Mouse (Mus musculus): ENCODE results near the gene Atg4c. TPM values are rescaled to one million over a fixed set of nuclear protein-coding genes. Genes with fewer than 3 reads are reported as not detected.

The Atg4c gene
- polyA plus RNA-seq, 1 experiment from 2014 or later = 12.7 TPM

GRCm38 (mm10) chr4:99224790-99225189 is 31.1 kb downstream of the Atg4c start:
- no peak overlapping the region for H3K4me3 ChIP-seq
- no peaks in the 10 kb centered on the region for H3K9me3 ChIP-seq
- H3K36me3 ChIP-seq = no peaks in the 10 kb centered on the region
- no peak for ATAC-seq (ENCODE audit: borderline replicate concordance, extremely low read depth, low FRiP score, low TSS enrichment)
- no peak overlapping the region for H3K27ac ChIP-seq
- no peak overlapping the region for H3K4me2 ChIP-seq
- WGBS = 57% methylated on average over 2 of the region's 2 CpGs
- no peaks in the 10 kb centered on the region for H3K27me3 ChIP-seq
- no peaks in the 10 kb centered on the region for H3K4me1 ChIP-seq
- H3K9ac ChIP-seq = no peak overlapping the region

- Histone ChIP-seq H3K27me3 (no peaks in the 10 kb centered on the region), H3K27ac (no peak overlapping the region), H3K4me3 (no peak overlapping the region), H3K4me2 (no peak overlapping the region), H3K9ac (no peak overlapping the region), H3K4me1 (no peaks in the 10 kb centered on the region), H3K9me3 (no peaks in the 10 kb centered on the region), H3K36me3 (no peaks in the 10 kb centered on the region)
- WGBS = 74% methylated on average over 6 of the region's 6 CpGs
- ATAC-seq (ENCODE audit: borderline replicate concordance, extremely low read depth, low FRiP score, low TSS enrichment) = no peak
Observed at GRCm38 (mm10) chr4:99227226-99227625, 33.5 kb downstream of the Atg4c start.

- H3K27ac ChIP-seq = no peak overlapping the region
- no peak for ATAC-seq (ENCODE audit: borderline replicate concordance, extremely low read depth, low FRiP score, low TSS enrichment)
- no peaks in the 10 kb centered on the region for H3K36me3 ChIP-seq
- no peaks in the 10 kb centered on the region for H3K4me1 ChIP-seq
- WGBS = 87% methylated on average over 8 of the region's 8 CpGs
- H3K4me2 ChIP-seq = no peak overlapping the region
- H3K27me3 ChIP-seq = no peaks in the 10 kb centered on the region
- no peak overlapping the region for H3K9ac ChIP-seq
- no peaks in the 10 kb centered on the region for H3K9me3 ChIP-seq
- H3K4me3 ChIP-seq = no peak overlapping the region
Observed at GRCm38 (mm10) chr4:99229371-99229770, 35.6 kb downstream of the Atg4c start.

GRCm38 (mm10) chr4:99235203-99235856 is 41.6 kb downstream of the Atg4c start:
- H3K27me3 ChIP-seq = no peaks in the 10 kb centered on the region
- H3K27ac ChIP-seq = no peak overlapping the region
- H3K4me3 ChIP-seq = no peak overlapping the region
- H3K4me2 ChIP-seq = no peak overlapping the region
- no peaks in the 10 kb centered on the region for H3K9me3 ChIP-seq
- no peaks in the 10 kb centered on the region for H3K36me3 ChIP-seq
- H3K4me1 ChIP-seq = no peaks in the 10 kb centered on the region
- WGBS = 90% methylated on average over 8 of the region's 8 CpGs
- no peak for ATAC-seq (ENCODE audit: borderline replicate concordance, extremely low read depth, low FRiP score, low TSS enrichment)
- H3K9ac ChIP-seq = no peak overlapping the region

DNA sequence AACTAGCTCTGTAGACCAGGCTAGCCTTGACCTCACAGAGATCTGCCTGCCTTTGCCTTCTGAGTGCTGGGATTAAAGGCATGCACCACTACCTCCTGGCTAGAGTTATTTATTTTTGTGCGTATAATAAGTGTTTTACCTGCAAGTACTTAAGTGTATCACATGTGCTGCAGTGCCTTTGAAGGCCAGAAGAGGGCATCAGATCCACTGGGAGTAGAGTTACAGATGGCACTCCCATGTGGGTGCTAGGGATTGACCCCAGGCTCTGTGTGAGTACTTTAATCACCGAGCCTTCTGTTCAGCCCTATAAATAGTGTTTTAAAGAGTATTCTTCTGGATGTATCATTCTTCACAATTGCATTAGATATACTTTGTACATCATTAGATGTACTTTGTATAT is 44.6 kb downstream of the Atg4c start:
- H3K4me3 ChIP-seq = no peak overlapping the region

GRCm38 (mm10) chr4:99241674-99242073 is 47.9 kb downstream of the Atg4c start:
- Histone ChIP-seq H3K27ac (no peak overlapping the region), H3K4me1 (no peaks in the 10 kb centered on the region), H3K27me3 (no peaks in the 10 kb centered on the region), H3K4me2 (no peak overlapping the region), H3K36me3 (no peaks in the 10 kb centered on the region), H3K9ac (no peak overlapping the region), H3K9me3 (no peaks in the 10 kb centered on the region), H3K4me3 (no peak overlapping the region)
- ATAC-seq (ENCODE audit: borderline replicate concordance, extremely low read depth, low FRiP score, low TSS enrichment) = no peak
- 56% methylated on average over 5 of the region's 5 CpGs for WGBS

More for the DNA sequence above, 44.6 kb downstream of the Atg4c start:
- no peaks in the 10 kb centered on the region for H3K4me1 ChIP-seq
- no peaks in the 10 kb centered on the region for H3K36me3 ChIP-seq
- no peak overlapping the region for H3K9ac ChIP-seq
- WGBS = 91% methylated on average over 2 of the region's 2 CpGs
- no peaks in the 10 kb centered on the region for H3K9me3 ChIP-seq
- H3K27me3 ChIP-seq = no peaks in the 10 kb centered on the region
- H3K27ac ChIP-seq = no peak overlapping the region
- no peak for ATAC-seq (ENCODE audit: borderline replicate concordance, extremely low read depth, low FRiP score, low TSS enrichment)
- H3K4me2 ChIP-seq = no peak overlapping the region

DNA sequence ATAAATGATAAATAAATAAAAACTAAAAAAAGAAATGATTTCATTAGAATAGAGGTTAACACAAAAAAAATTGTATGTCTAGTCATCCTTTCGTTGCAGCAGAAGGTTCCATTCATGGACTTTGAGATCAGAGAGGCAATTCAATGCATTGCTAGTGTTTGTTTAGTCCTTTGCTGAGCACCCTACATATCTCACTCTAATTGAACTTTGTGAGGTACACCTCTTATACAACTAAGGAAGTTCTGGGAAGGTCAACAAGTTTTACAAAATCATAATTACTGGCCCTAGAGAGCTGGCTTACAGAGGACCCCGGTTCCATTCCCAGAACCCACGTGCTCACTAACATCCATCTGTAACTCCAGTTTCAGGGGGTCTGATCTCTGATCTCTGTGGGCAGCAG is 55.6 kb downstream of the Atg4c start:
- no peak for ATAC-seq (ENCODE audit: borderline replicate concordance, extremely low read depth, low FRiP score, low TSS enrichment)
- H3K4me3 ChIP-seq = no peak overlapping the region
- no peak overlapping the region for H3K4me2 ChIP-seq
- H3K9ac ChIP-seq = no peak overlapping the region
- H3K4me1 ChIP-seq = no peaks in the 10 kb centered on the region
- 66% methylated on average over 3 of the region's 3 CpGs for WGBS
- no peaks in the 10 kb centered on the region; the same call in 1 of the 2 replicates for H3K36me3 ChIP-seq
- H3K27ac ChIP-seq = no peak overlapping the region
- no peaks in the 10 kb centered on the region for H3K9me3 ChIP-seq
- no peaks in the 10 kb centered on the region for H3K27me3 ChIP-seq

DNA sequence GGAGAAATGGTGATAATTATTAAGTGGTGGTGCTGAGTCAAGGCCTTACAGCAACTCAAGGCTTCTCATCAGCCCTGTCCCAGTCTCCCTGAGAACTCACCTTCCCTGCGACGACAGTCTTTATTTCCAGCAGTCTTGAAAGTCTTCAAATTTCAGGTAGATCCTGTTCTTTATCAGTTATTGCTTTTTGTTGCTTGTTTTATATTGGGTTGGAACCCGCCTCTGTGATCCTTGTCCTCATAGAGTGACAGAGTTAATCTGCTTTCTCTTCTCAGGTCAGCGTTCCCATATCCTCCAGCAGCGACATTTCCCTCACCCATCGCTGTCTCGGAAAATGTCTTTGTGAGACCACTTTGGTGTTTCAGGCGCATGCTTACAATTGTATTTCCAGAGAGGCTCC is 56.1 kb downstream of the Atg4c start:
- Histone ChIP-seq H3K4me1 (no peaks in the 10 kb centered on the region), H3K4me3 (no peak overlapping the region), H3K27ac (no peak overlapping the region), H3K36me3 (no peaks in the 10 kb centered on the region; the same call in 1 of the 2 replicates), H3K9me3 (no peaks in the 10 kb centered on the region), H3K4me2 (no peak overlapping the region), H3K9ac (no peak overlapping the region), H3K27me3 (no peaks in the 10 kb centered on the region)
- 90% methylated on average over 8 of the region's 8 CpGs for WGBS
- no peak for ATAC-seq (ENCODE audit: borderline replicate concordance, extremely low read depth, low FRiP score, low TSS enrichment)

GRCm38 (mm10) chr4:99252957-99253356 is 59.2 kb downstream of the Atg4c start:
- no peaks in the 10 kb centered on the region; the same call in 1 of the 2 replicates for H3K36me3 ChIP-seq
- ATAC-seq (ENCODE audit: borderline replicate concordance, extremely low read depth, low FRiP score, low TSS enrichment) = no peak
- H3K27me3 ChIP-seq = no peaks in the 10 kb centered on the region
- H3K9ac ChIP-seq = no peak overlapping the region
- no peaks in the 10 kb centered on the region for H3K9me3 ChIP-seq
- no peaks in the 10 kb centered on the region for H3K4me1 ChIP-seq
- no peak overlapping the region for H3K27ac ChIP-seq
- H3K4me2 ChIP-seq = no peak overlapping the region
- WGBS = 85% methylated on average over 11 of the region's 11 CpGs
- H3K4me3 ChIP-seq = no peak overlapping the region

DNA sequence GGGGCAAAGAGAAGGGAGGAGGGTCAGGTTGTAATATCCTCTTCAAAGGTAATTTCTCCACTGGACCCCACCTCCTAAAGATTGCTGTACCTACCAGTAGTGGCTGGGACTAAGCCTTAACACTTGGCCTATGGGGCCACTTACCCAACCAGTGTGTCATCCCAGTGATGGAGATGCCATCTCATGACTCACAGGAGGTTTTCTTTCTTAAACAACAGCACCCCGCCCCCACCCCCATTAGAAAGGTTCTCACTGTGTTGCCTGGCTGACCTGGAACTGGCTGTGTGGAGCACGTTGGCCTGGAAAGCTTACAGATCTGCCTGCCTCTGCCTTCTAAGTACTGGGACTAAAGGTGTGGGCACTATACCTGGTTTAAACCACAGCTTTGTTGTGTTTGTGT is 69.5 kb downstream of the Atg4c start:
- WGBS = 78% methylated on average over 2 of the region's 2 CpGs
- H3K27me3 ChIP-seq = no peaks in the 10 kb centered on the region
- no peaks in the 10 kb centered on the region for H3K4me1 ChIP-seq
- H3K36me3 ChIP-seq = no peaks in the 10 kb centered on the region
- no peak for ATAC-seq (ENCODE audit: borderline replicate concordance, extremely low read depth, low FRiP score, low TSS enrichment)
- H3K9me3 ChIP-seq = no peaks in the 10 kb centered on the region
- H3K4me3 ChIP-seq = no peak overlapping the region
- no peak overlapping the region for H3K4me2 ChIP-seq
- H3K27ac ChIP-seq = no peak overlapping the region
- H3K9ac ChIP-seq = no peak overlapping the region

GRCm38 (mm10) chr4:99263663-99264062 is 69.9 kb downstream of the Atg4c start:
- no peak overlapping the region for H3K9ac ChIP-seq
- WGBS = 59% methylated on average over 11 of the region's 11 CpGs
- no peak overlapping the region for H3K4me3 ChIP-seq
- H3K27ac ChIP-seq = no peak overlapping the region
- H3K27me3 ChIP-seq = no peaks in the 10 kb centered on the region
- H3K4me1 ChIP-seq = no peaks in the 10 kb centered on the region
- H3K4me2 ChIP-seq = no peak overlapping the region
- no peak for ATAC-seq (ENCODE audit: borderline replicate concordance, extremely low read depth, low FRiP score, low TSS enrichment)
- H3K36me3 ChIP-seq = no peaks in the 10 kb centered on the region
- H3K9me3 ChIP-seq = no peaks in the 10 kb centered on the region

DNA sequence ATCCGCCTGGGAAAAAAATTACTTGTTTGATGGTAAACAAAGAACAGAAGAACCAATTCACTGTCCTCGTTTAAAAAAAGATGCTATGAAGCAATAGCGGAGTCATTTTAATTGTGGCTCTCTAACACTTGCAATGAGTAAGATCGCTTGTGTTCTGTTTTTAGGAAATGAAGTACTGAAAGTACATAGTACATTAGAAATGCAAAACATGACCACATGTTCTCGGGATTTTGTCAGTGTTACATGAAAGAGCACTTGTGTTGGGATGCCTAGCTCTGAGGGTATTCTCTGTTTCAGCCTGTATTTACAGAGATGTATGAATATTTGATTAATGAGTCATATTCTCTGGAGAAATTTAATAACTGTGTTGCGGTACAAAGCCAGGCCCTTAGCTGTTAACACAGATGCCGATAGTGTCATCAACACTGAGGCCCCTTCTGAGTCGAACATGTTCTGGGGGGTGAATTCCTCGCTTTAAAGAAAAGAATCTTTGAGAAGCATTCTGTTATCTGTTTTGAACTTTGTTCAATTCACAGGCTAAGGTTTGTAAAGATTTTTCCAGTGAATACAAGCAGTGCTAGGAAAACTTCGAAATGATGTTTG is 73.2 kb downstream of the Atg4c start:
- Histone ChIP-seq H3K27ac (no peak overlapping the region), H3K4me3 (no peak overlapping the region), H3K27me3 (no peaks in the 10 kb centered on the region), H3K36me3 (no peaks in the 10 kb centered on the region), H3K4me2 (no peak overlapping the region), H3K9ac (no peak overlapping the region), H3K9me3 (no peaks in the 10 kb centered on the region), H3K4me1 (no peaks in the 10 kb centered on the region)
- no peak for ATAC-seq (ENCODE audit: borderline replicate concordance, extremely low read depth, low FRiP score, low TSS enrichment)
- WGBS = 80% methylated on average over 10 of the region's 10 CpGs
